Mouse (Mus musculus) heart, postnatal 0 days (tissue): Measurements from ENCODE around the gene Dot1l.

Source experiments
- CTCF ChIP-seq: IDR thresholded peaks from 2 replicates; pipeline ENCODE4 v1.5.1; 2016; ENCODE audit warnings: antibody characterized with exemption, control low read depth, low read depth
- EP300 ChIP-seq: IDR thresholded peaks from 2 replicates; pipeline ENCODE4 v1.6.1; 2016; ENCODE audit warnings: antibody characterized with exemption, low read depth

DNA sequence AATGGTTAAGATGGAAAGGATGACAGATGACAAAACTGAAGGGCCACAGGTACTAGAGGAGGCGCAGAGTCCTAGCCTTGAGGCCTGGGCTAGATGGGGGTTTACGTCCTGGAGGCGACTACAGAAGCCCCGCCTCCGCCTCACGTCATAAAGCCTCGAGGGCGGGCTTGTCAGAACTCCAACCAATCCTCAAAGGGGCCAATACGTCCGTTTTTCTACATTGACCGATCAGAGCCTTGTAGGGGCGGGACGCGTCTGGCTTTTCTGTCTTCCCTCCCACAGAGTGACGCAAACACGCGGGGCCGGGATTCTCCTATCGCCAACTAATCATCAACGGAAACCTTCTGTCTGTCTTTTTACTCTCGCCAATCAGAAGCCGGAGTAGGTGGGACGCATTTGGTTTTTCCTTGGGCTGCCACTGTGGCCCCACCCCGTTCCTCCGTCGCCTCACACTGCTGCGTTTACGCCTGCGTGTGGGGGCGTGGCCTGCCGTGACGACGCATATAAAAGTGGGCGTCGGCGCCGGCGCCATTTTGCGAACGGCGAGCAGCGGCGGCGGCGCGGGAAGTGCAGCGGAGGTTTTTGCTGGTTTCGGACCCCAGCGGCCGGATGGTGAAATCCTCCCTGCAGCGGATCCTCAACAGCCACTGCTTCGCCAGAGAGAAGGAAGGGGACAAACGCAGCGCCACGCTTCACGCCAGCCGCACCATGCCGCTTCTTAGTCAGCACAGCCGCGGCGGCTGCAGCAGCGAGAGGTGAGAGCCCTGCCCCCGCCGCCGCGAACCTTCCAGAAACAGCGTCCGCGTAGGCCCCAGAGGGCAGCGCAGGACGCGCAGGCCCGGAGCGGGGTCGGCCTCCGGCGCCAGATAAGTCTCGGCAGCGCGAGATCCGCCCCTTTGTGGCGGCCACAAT is 71.4 kb downstream of the Dot1l start, which contains the start of gene Oaz1:
- TF ChIP-seq CTCF (no peak), EP300 (no peak)
